Mouse (Mus musculus) Muller cell, postnatal 12 days (primary cell): ENCODE results near the gene Arfgap3.

ENCODE experiments used
- DNase-seq: peaks from one replicate; pipeline ENCODE4 v3.0.0-alpha.2; 2015; ENCODE audit errors: inconsistent ontology term

The Arfgap3 gene

DNA sequence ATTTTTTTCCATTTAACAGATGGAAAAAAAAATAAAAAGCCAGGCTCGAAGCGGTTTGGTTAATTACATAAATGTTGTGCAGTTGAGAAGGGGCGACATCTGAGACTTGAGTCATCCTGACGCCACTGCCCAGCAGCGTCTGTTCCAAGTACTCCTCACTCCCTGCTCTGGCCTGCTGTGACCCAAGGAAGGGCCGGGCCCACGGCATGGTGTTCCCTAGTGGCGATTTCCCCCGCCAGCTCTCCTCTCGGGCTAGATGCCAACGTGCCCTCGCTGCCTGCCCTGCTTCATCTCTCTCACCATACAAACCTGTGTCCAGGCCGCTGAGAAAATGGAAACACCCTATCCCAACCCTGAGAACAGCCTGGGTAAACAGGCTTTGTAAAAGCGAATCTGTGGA lies 98.0 kb downstream of the Arfgap3 start:
- no peak for DNase-seq

DNA sequence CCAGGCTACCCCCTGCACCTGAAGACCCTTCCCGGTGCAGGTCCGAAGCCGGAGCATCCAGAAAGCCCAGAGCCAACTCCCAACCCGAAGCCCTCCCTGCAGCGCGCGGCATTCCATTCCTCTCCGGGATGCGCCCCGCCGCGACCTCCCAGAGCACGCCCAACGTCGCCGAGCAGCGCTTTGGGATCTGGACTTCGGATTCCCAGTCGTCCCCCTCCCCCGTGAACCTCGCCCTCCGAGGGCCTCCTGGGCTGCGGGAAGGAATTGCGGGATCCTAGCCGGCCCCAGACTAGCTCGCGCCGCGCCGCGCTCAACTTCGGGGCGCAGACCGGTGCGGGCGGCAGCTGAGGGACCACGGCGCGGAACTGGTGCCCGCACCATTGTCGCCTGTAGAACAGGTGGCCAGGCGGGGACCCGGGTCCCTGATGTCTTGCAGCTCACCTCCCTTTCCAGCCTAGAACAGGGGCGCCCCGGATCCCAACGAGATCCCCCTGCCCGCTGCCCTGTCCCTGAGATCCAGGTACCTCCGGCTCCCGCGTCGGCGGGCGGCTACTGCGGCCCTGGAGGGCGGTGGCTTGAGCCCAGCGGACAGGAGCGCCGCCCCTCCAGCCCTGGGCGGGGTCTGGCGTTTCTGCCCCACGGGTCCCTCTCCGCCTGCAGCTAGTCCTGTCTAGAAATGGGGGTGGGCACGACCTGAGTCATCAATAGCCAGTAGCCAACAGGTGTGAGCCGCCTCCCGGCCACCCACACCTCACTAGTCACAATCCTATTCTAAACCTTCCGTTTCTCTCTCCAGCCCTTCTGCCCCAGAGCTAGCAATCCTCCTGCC lies 98.7 kb downstream of the Arfgap3 start, which contains the start of gene A4galt:
A4galt (minus strand) TSS at position 599 of the 829 bp plus-strand sequence.
- DNase-seq, result peak; percentile 48

DNA sequence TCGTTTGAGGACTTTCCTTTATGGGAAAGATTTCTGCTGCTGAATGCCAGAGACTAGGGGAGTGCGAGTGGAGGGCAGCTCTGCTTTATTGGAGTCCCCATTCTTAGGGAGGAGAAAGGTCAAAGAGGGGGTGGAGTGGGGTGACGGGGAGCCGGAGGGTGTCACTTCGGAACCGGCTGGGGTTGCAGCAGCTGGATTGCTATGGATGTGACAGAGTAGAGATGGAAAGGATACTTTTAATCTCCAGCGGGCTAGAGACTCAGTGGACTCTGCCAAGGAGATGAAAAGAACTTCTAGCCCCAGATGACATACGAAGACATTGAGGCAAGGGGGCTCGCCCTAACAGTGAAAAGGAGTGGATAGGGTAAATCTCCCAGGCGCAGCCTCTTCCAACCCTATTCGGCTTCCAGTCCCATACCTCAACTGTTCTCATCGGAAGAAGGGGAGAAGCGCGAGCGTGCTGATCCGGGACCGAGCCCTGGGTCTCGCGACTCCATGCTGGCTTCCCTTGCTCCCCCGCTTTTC lies 99.3 kb downstream of the Arfgap3 start:
- DNase-seq, result no peak
